Mouse (Mus musculus): ENCODE data around the gene Rps25. TPM values are rescaled to one million over a fixed set of nuclear protein-coding genes. Genes with fewer than 3 reads are reported as not detected.

Rps25 gene
- polyA plus RNA-seq, 2 experiments, result 1,089 to 2,837 TPM

GRCm38 (mm10) chr9:44396684-44397411 lies 10.1 kb upstream of the Rps25 start, which contains the start of gene Slc37a4:
Slc37a4 (plus strand) TSS chr9:44396852.
- Histone ChIP-seq H3K27me3 (ENCODE audit: control insufficient read depth, insufficient read depth, low read length) (no peaks in the 10 kb centered on the region), H3K36me3 (ENCODE audit: control insufficient read depth, insufficient read depth, low read length) (peaks cover 24% of the 10 kb centered on the region), H3K27ac (replicated peaks; ENCODE audit: low read depth, low read length) (peak within 1 kb of the TSS; percentile 52), H3K9me3 (ENCODE audit: control insufficient read depth, low read length) (no peaks in the 10 kb centered on the region), H3K4me1 (ENCODE audit: control insufficient read depth, insufficient read depth, low read length) (no peaks in the 10 kb centered on the region), H3K4me2 (replicated peaks; ENCODE audit: low read depth, low read length, severe bottlenecking) (peak within 1 kb of the TSS; percentile 93), H3K4me3 (replicated peaks; ENCODE audit: low read length) (peak within 1 kb of the TSS; percentile 66), H3K9ac (ENCODE audit: low read depth, low read length, severe bottlenecking) (peak within 1 kb of the TSS; percentile 73)
- WGBS, result under 1% methylated on average over 32 of the region's 43 CpGs
- ATAC-seq (ENCODE audit: low FRiP score, low read depth) (peak; percentile 96), DNase-seq (ENCODE audit: low spot score) (peak; percentile 93)
- peak; percentile 62; the same call in 1 of the 2 replicates for TF ChIP-seq POLR2A (IDR thresholded peaks at IDR 0.05; ENCODE audit: borderline replicate concordance, extremely low read depth, insufficient read depth, insufficient read length)

GRCm38 (mm10) chr9:44398087-44398486 lies 8.9 kb upstream of the Rps25 start:
- no peak for ATAC-seq (ENCODE audit: low FRiP score, low read depth)
- DNase-seq (ENCODE audit: low spot score), result no peak
- Histone ChIP-seq H3K9ac (ENCODE audit: low read depth, low read length, severe bottlenecking) (no peak overlapping the region), H3K36me3 (ENCODE audit: control insufficient read depth, insufficient read depth, low read length) (peaks cover 29% of the 10 kb centered on the region), H3K9me3 (ENCODE audit: control insufficient read depth, low read length) (no peaks in the 10 kb centered on the region), H3K4me3 (replicated peaks; ENCODE audit: low read length) (peak overlapping the region; percentile 66), H3K27me3 (ENCODE audit: control insufficient read depth, insufficient read depth, low read length) (no peaks in the 10 kb centered on the region), H3K27ac (replicated peaks; ENCODE audit: low read depth, low read length) (no peak overlapping the region), H3K4me2 (replicated peaks; ENCODE audit: low read depth, low read length, severe bottlenecking) (peak overlapping the region; percentile 93; the same call in 1 of the 2 replicates), H3K4me1 (ENCODE audit: control insufficient read depth, insufficient read depth, low read length) (no peaks in the 10 kb centered on the region)
- TF ChIP-seq POLR2A (IDR thresholded peaks at IDR 0.05; ENCODE audit: borderline replicate concordance, extremely low read depth, insufficient read depth, insufficient read length), result no peak
- 15% methylated on average over 4 of the region's 4 CpGs for WGBS

GRCm38 (mm10) chr9:44398551-44398950 lies 8.4 kb upstream of the Rps25 start:
- no peak for TF ChIP-seq POLR2A (IDR thresholded peaks at IDR 0.05; ENCODE audit: borderline replicate concordance, extremely low read depth, insufficient read depth, insufficient read length)
- Histone ChIP-seq H3K36me3 (ENCODE audit: control insufficient read depth, insufficient read depth, low read length) (peaks cover 34% of the 10 kb centered on the region), H3K4me2 (replicated peaks; ENCODE audit: low read depth, low read length, severe bottlenecking) (0 out of 2 replicates have a peak overlapping the region, but pooled peaks have one; percentile 93), H3K4me1 (ENCODE audit: control insufficient read depth, insufficient read depth, low read length) (no peaks in the 10 kb centered on the region), H3K9me3 (ENCODE audit: control insufficient read depth, low read length) (no peaks in the 10 kb centered on the region), H3K9ac (ENCODE audit: low read depth, low read length, severe bottlenecking) (no peak overlapping the region), H3K4me3 (replicated peaks; ENCODE audit: low read length) (no peak overlapping the region), H3K27me3 (ENCODE audit: control insufficient read depth, insufficient read depth, low read length) (no peaks in the 10 kb centered on the region), H3K27ac (replicated peaks; ENCODE audit: low read depth, low read length) (no peak overlapping the region)
- 84% methylated on average over 9 of the region's 9 CpGs for WGBS
- ATAC-seq (ENCODE audit: low FRiP score, low read depth), result no peak
- no peak for DNase-seq (ENCODE audit: low spot score)

GRCm38 (mm10) chr9:44399114-44399794 lies 7.7 kb upstream of the Rps25 start:
- WGBS, result 78% methylated on average over 13 of the region's 13 CpGs
- H3K4me1 ChIP-seq (ENCODE audit: control insufficient read depth, insufficient read depth, low read length), result no peaks in the 10 kb centered on the region
- no peak for TF ChIP-seq POLR2A (IDR thresholded peaks at IDR 0.05; ENCODE audit: borderline replicate concordance, extremely low read depth, insufficient read depth, insufficient read length)

GRCm38 (mm10) chr9:44399795-44400114 lies 7.2 kb upstream of the Rps25 start:
- ATAC-seq (ENCODE audit: low FRiP score, low read depth) (no peak), DNase-seq (ENCODE audit: low spot score) (no peak)
- H3K9ac ChIP-seq (ENCODE audit: low read depth, low read length, severe bottlenecking), result no peak overlapping the region
- no peak overlapping the region for H3K4me2 ChIP-seq (replicated peaks; ENCODE audit: low read depth, low read length, severe bottlenecking)
- H3K9me3 ChIP-seq (ENCODE audit: control insufficient read depth, low read length), result no peaks in the 10 kb centered on the region
- H3K27me3 ChIP-seq (ENCODE audit: control insufficient read depth, insufficient read depth, low read length), result no peaks in the 10 kb centered on the region
- WGBS, result 91% methylated on average over 6 of the region's 6 CpGs
- H3K4me3 ChIP-seq (replicated peaks; ENCODE audit: low read length), result no peak overlapping the region
- H3K4me1 ChIP-seq (ENCODE audit: control insufficient read depth, insufficient read depth, low read length), result no peaks in the 10 kb centered on the region
- TF ChIP-seq POLR2A (IDR thresholded peaks at IDR 0.05; ENCODE audit: borderline replicate concordance, extremely low read depth, insufficient read depth, insufficient read length), result no peak
- no peak overlapping the region for H3K27ac ChIP-seq (replicated peaks; ENCODE audit: low read depth, low read length)
- H3K36me3 ChIP-seq (ENCODE audit: control insufficient read depth, insufficient read depth, low read length), result peaks cover 46% of the 10 kb centered on the region

More at GRCm38 (mm10) chr9:44399114-44399794, 7.7 kb upstream of the Rps25 start:
- no peak for ATAC-seq (ENCODE audit: low FRiP score, low read depth)
- Histone ChIP-seq H3K4me3 (replicated peaks; ENCODE audit: low read length) (no peak overlapping the region), H3K4me2 (replicated peaks; ENCODE audit: low read depth, low read length, severe bottlenecking) (no peak overlapping the region), H3K9ac (ENCODE audit: low read depth, low read length, severe bottlenecking) (no peak overlapping the region), H3K36me3 (ENCODE audit: control insufficient read depth, insufficient read depth, low read length) (peaks cover 41% of the 10 kb centered on the region), H3K27ac (replicated peaks; ENCODE audit: low read depth, low read length) (no peak overlapping the region), H3K9me3 (ENCODE audit: control insufficient read depth, low read length) (no peaks in the 10 kb centered on the region), H3K27me3 (ENCODE audit: control insufficient read depth, insufficient read depth, low read length) (no peaks in the 10 kb centered on the region)
- no peak for DNase-seq (ENCODE audit: low spot score)
